Mouse (Mus musculus) forebrain, embryonic 11.5 days (tissue): Measurements from ENCODE around the gene Rpl10-ps3. TPM values are rescaled to one million over a fixed set of nuclear protein-coding genes. Genes with fewer than 3 reads are reported as not detected.

ENCODE experiments used
- ATAC-seq: fragments of 200-750 bp; cut with Nextera tagmentation; replicated peaks from 2 replicates; pipeline ENCODE4 v1.8.0; 2017; ENCODE audit warnings: moderate TSS enrichment; ENCODE audit not compliant: low FRiP score
- DNase-seq: peaks from one replicate; pipeline ENCODE4 v3.0.0-alpha.2; 2017; ENCODE audit warnings: low spot score
- H3K27ac ChIP-seq: fragments of 300-500 bp; sonication (generic); 2 replicates; pipeline ENCODE4 v1.5.1; 2014; ENCODE audit warnings: low read depth, low read length
- H3K27me3 ChIP-seq: fragments of 300-500 bp; sonication (generic); 2 replicates; pipeline ENCODE4 v1.6.1; 2014; ENCODE audit warnings: mild to moderate bottlenecking, low read length, mixed read lengths; ENCODE audit not compliant: control insufficient read depth, insufficient read depth
- H3K36me3 ChIP-seq: fragments of 300-500 bp; sonication (generic); 2 replicates; pipeline ENCODE4 v1.6.1; 2014; ENCODE audit warnings: mild to moderate bottlenecking, low read length, moderate library complexity, mixed read lengths; ENCODE audit not compliant: control insufficient read depth, insufficient read depth
- H3K4me1 ChIP-seq: fragments of 300-500 bp; sonication (generic); replicated peaks from 2 replicates; pipeline ENCODE4 v1.6.1; 2014; ENCODE audit warnings: low read length, mixed read lengths; ENCODE audit not compliant: control insufficient read depth, insufficient read depth
- H3K4me2 ChIP-seq: fragments of 300-500 bp; sonication (generic); 2 replicates; pipeline ENCODE4 v1.6.1; 2014; ENCODE audit warnings: low read depth, mild to moderate bottlenecking, low read length, moderate library complexity, mixed read lengths; ENCODE audit not compliant: severe bottlenecking
- H3K4me3 ChIP-seq: fragments of 300-500 bp; sonication (generic); 2 replicates; pipeline ENCODE4 v1.5.1; 2014; ENCODE audit warnings: low read depth, low read length
- H3K9ac ChIP-seq: fragments of 300-500 bp; sonication (generic); 2 replicates; pipeline ENCODE4 v1.6.1; 2014; ENCODE audit warnings: low read length
- H3K9me3 ChIP-seq: fragments of 300-500 bp; sonication (generic); 2 replicates; pipeline ENCODE4 v1.6.1; 2016; ENCODE audit warnings: low read length, mixed read lengths; ENCODE audit not compliant: control insufficient read depth
- WGBS: fragments of 180-500 bp; shearing (Covaris S2); extraction: QIAGEN DNeasy Blood & Tissue Kit; methylation state at CpG from one replicate; pipeline ENCODE4 v1.1.7; 2014; 5-methylcytosine and 5-hydroxymethylcytosine counted together
- polyA plus RNA-seq: library from polyadenylated mRNA; unstranded; fragments of >200 nt; fragmentation: Nextera tagmentation; extraction: Ambion mirVana; gene quantifications from 2 replicates; pipeline ENCODE4 v1.2.1, GENCODE M21; 2014

The Rpl10-ps3 gene
- polyA plus RNA-seq, 1 experiment from 2014 or later = 140 TPM

DNA sequence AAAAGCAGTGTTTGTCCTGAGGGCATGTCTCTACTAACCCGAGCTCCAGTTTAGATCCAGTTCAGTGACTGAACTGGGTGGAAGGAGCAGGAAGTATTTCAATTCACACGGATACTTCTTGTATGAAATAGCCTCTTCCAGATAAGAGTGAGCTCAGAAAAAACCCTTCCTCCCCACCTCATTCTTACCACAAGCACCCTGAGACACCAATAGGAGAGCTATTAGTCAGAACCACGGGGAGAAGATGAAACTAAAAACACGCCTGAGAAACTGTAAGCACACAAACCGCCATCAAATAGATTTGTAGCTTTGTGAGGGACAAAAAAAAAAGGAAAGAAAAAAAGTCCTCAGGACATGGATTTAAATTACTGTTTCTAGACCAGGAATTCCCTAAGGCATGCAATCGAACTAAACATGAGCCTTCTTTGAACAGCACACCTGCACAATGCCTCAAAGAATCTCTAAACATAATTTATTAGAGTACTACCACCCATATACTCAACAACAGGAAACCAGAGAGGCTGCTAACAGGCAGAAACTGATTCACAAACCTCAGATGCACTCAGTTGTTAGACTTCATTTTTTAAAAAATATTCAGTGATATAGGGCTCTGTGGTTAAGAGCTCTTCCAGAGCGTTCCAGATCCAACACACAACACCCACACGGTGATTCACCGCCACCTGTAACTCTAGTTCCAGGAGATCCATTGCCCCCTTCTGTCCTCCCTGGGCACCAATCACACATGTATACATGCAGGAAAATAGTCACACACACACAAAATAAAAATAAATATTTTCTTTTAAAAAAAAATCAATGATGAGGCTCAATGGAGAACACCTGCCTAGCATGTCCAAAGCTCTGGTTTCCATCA, 20.2 kb downstream of the Rpl10-ps3 start:
- ATAC-seq (no peak), DNase-seq (no peak)
- Histone ChIP-seq H3K27ac (no peak overlapping the region), H3K4me1 (no peaks in the 10 kb centered on the region), H3K4me2 (no peak overlapping the region), H3K4me3 (no peak overlapping the region), H3K9me3 (0 out of 2 replicates have a peak, but pooled peaks cover 2% of the 10 kb centered on the region), H3K27me3 (no peaks in the 10 kb centered on the region), H3K36me3 (no peaks in the 10 kb centered on the region), H3K9ac (no peak overlapping the region)
- WGBS = 89% methylated on average over 9 of the region's 9 CpGs

DNA sequence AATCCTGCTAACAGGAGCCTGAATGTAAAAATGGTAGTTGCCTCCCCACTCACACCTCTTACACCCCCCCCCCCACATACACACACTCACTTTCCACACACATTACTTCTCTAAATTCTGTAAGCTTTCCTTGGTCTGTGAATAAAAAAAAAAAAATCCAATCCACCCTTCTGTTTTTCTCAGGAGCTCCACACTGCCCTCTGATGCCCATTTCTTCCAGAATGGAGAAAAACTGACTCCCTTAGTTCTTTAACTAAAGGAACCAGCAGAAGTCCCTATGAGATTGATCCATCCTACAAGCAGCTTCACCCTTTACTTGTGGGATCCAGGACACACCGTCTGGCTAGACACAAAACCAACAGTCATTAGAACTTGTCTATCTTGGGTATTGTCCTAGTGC, 24.0 kb downstream of the Rpl10-ps3 start:
- no peak overlapping the region for H3K27ac ChIP-seq
- ATAC-seq = no peak

DNA sequence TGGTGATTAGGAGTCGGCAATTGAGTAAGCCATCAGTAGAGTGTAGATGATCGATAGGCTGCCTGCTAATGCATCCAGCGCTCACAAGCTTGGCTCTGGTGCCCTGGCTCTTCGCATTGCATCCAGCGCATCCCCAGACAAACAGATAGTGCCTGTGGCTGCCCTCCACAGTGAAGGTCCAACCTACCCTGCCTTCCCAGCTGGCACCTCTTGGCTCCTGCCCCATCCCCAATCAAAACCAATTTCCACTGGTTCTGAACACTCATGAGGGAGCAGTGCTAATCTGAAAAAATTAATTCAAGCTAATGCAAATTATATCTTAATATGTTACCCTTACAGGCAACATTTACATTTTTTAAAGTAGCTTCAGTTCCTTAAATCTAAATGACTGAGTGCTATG, 25.3 kb downstream of the Rpl10-ps3 start:
- Histone ChIP-seq H3K9me3 (no peaks in the 10 kb centered on the region), H3K9ac (no peak overlapping the region), H3K27ac (no peak overlapping the region), H3K4me2 (no peak overlapping the region), H3K36me3 (no peaks in the 10 kb centered on the region), H3K27me3 (no peaks in the 10 kb centered on the region), H3K4me3 (no peak overlapping the region), H3K4me1 (no peaks in the 10 kb centered on the region)
- DNase-seq (no peak), ATAC-seq (no peak)
- 96% methylated on average over 5 of the region's 5 CpGs for WGBS

More for the DNA sequence above, 24.0 kb downstream of the Rpl10-ps3 start:
- H3K36me3 ChIP-seq = no peaks in the 10 kb centered on the region
- no peak for DNase-seq
- WGBS = 46% methylated on average over 1 of the region's 1 CpGs
- no peaks in the 10 kb centered on the region for H3K4me1 ChIP-seq
- 0 out of 2 replicates have a peak, but pooled peaks cover 2% of the 10 kb centered on the region for H3K9me3 ChIP-seq
- no peak overlapping the region for H3K4me3 ChIP-seq
- no peaks in the 10 kb centered on the region for H3K27me3 ChIP-seq
- no peak overlapping the region for H3K4me2 ChIP-seq
- no peak overlapping the region for H3K9ac ChIP-seq

DNA sequence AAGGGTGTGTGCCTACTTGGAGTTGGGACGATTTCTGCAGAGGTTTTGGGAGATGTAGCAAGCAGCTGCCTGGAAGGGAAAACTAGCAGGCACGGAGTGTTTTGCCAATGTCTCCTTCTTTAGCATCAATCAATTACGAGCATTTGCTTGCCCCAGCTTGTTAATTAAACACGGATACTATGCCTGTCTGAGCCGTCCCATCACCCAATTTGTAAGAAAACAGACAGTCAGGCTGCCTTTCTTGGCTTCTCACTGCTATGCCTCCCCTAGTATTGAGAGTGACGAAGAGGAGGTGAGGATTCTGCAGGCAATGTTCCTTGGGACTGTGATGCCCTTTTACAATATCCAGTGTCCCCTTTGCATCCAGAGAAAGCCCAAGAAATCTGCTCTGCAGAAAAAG, 27.5 kb downstream of the Rpl10-ps3 start:
- ATAC-seq (no peak), DNase-seq (no peak)
- H3K27me3 ChIP-seq = no peaks in the 10 kb centered on the region
- no peak overlapping the region for H3K4me2 ChIP-seq
- H3K36me3 ChIP-seq = no peaks in the 10 kb centered on the region
- H3K9ac ChIP-seq = no peak overlapping the region
- no peaks in the 10 kb centered on the region for H3K9me3 ChIP-seq
- H3K4me1 ChIP-seq = no peaks in the 10 kb centered on the region
- H3K4me3 ChIP-seq = no peak overlapping the region
- 72% methylated on average over 6 of the region's 6 CpGs for WGBS
- no peak overlapping the region for H3K27ac ChIP-seq

DNA sequence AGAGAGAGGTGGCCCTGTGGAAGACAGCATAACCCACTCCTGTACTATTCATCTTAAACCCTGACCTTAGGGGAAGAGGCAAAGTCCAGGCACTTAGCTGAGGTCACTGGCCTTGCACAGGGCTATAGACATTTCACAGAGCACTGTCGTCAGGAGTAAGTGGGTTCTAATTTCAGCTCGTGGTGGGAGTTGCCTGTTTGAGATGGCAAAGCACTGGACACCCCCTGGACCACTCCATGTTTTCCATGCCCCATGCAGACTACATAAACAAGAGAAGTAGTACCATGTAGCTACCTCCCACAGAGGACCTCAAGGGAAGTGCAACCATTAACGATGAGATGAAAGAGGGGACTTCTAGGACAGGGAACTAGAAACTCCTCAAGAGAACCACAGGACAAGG, 29.1 kb downstream of the Rpl10-ps3 start:
- Histone ChIP-seq H3K4me3 (no peak overlapping the region), H3K9me3 (no peaks in the 10 kb centered on the region), H3K9ac (no peak overlapping the region), H3K4me1 (no peaks in the 10 kb centered on the region; the same call in 1 of the 2 replicates), H3K36me3 (no peaks in the 10 kb centered on the region), H3K27ac (no peak overlapping the region), H3K4me2 (no peak overlapping the region), H3K27me3 (no peaks in the 10 kb centered on the region)
- DNase-seq (no peak), ATAC-seq (no peak)
- WGBS = 61% methylated on average over 3 of the region's 3 CpGs

DNA sequence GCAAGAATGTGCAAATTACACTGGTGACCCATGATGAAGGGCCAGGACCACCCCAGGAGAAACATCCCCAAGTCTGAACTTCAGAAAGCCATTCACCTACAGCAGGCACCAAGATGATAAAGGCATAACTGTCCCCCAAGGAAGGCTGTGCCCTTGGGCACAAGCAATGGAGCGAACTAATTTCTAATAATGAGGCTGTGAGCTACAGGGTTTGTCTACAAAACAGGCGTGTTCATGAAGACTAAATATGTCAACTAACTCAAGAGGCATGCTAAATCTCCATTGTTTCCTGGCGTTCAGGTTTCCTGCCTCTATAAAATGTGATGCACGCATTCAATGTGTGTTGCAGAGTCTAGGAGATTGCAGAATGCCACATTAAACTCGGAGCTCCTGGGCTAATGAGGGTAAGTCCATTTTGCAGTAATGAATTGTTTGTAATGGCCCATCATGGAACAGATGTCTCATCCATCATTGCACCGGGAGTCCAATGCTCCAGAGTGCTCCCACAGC, 33.7 kb downstream of the Rpl10-ps3 start:
- 64% methylated on average over 6 of the region's 6 CpGs for WGBS
- ATAC-seq (no peak), DNase-seq (no peak)
- Histone ChIP-seq H3K4me1 (no peaks in the 10 kb centered on the region; the same call in 1 of the 2 replicates), H3K4me2 (no peak overlapping the region), H3K27ac (no peak overlapping the region), H3K9ac (no peak overlapping the region), H3K4me3 (no peak overlapping the region), H3K27me3 (no peaks in the 10 kb centered on the region), H3K36me3 (no peaks in the 10 kb centered on the region), H3K9me3 (no peaks in the 10 kb centered on the region)

DNA sequence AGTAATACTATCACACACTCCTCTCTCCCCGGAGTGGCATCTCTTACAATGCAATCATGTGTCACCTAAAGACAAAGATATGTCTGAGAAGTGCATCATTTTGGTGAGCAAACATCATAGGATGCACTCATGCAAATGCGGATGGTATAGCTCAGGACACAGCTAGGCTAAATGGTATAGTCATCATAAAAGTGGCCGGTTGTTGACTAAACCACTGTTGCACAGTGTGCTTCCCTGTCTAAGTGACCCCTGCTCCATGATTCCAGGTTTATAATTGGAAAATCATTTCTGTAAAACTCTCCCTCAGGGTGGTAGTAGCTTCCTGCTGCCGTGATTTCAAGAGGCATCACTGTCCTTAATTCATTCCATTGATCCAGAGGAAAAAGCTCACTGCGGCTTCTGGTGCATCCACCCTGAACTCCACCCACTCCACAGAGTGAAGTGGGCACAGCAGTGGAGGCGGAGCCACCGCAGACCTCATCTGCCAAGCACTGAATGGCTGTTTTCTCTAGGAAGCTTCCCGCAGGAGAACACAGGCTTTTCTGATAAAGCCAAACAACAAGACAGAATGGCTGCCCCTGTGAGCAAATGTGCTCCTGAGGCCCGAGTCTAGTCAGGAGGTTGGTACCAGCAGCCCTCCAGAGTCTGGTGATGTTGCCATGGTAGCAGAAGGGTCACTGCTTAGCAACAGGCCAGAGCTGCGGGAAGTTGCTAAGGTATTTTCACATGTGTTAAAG, 38.9 kb downstream of the Rpl10-ps3 start:
- Histone ChIP-seq H3K4me1 (peaks cover 6% of the 10 kb centered on the region; the same call in 1 of the 2 replicates), H3K27ac (0 out of 2 replicates have a peak overlapping the region, but pooled peaks have one; percentile 12), H3K9me3 (no peaks in the 10 kb centered on the region), H3K27me3 (no peaks in the 10 kb centered on the region), H3K4me2 (no peak overlapping the region), H3K36me3 (no peaks in the 10 kb centered on the region), H3K9ac (0 out of 2 replicates have a peak overlapping the region, but pooled peaks have one; percentile 16), H3K4me3 (no peak overlapping the region)
- DNase-seq (peak; percentile 51), ATAC-seq (peak; percentile 71)
- WGBS = 57% methylated on average over 10 of the region's 10 CpGs

DNA sequence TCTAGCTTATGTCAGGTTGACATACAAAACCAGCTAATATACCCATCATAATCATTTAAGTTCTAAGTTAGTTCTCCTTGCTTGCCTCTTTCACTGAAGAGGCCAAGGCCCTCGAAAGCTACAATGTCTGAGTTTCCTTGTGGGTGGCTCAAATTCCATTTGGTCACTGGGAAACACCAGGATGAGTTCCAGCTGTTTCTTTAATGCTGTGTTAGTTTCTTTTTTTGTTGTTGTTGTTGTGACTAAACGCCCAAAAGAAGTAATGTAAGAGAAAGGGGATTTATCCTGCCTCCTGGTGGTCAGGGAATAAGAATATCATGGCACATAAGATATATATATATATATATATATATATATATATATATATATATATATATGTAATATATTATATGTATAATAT, 39.7 kb downstream of the Rpl10-ps3 start:
- DNase-seq = no peak
- no peaks in the 10 kb centered on the region for H3K9me3 ChIP-seq
- H3K36me3 ChIP-seq = no peaks in the 10 kb centered on the region
- H3K27me3 ChIP-seq = no peaks in the 10 kb centered on the region
- H3K4me3 ChIP-seq = no peak overlapping the region
- H3K27ac ChIP-seq = no peak overlapping the region
- H3K9ac ChIP-seq = no peak overlapping the region
- WGBS = 77% methylated on average over 2 of the region's 2 CpGs
- no peak for ATAC-seq
- H3K4me2 ChIP-seq = no peak overlapping the region
- peaks cover 6% of the 10 kb centered on the region; the same call in 1 of the 2 replicates for H3K4me1 ChIP-seq
